Mouse (Mus musculus) heart, adult 18-20 months (tissue): Measurements from ENCODE around the gene Vldlr. TPM values are rescaled to one million over a fixed set of nuclear protein-coding genes. Genes with fewer than 3 reads are reported as not detected.
A peak's percentile ranks its signal among the peaks of the same experiment; 100 is the strongest.

Source experiments
- DNase-seq, 2 experiments: peaks; one replicate each; pipeline ENCODE4 v3.0.0; 2021 to 2022; ENCODE audit warnings: mixed read lengths in 1 of 2
- total RNA-seq, 2 experiments: library from RNA; stranded (reverse); gene quantifications; 2 replicates each; pipeline ENCODE4 v1.2.3; 2021

The Vldlr gene
- total RNA-seq, 2 experiments from 2014 or later, result 240 to 245 TPM

GRCm38 (mm10) chr19:27228254-27228653, 12.0 kb downstream of the Vldlr start:
- DNase-seq, result no peak

DNA sequence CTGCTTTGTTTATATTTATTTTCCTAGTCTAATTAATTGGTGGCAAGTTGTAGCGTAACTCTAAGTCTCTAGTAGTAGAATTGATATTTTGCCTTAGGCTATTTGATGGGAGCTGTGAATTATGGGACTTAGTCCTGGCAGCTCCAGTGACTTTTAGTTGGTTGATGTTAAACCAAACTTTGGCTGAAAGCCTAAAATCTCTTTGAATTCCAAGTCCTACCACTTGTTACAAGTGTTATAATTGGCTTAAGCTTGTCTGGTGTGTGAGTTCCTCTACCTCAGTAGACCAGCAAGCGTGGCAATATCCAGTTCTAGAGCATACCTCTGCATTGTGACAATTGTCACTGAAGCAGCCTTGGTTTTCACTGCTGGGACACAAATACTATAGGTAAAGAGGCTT, 17.1 kb downstream of the Vldlr start:
- no peak for DNase-seq

GRCm38 (mm10) chr19:27239913-27240312, 23.6 kb downstream of the Vldlr start:
- no peak for DNase-seq

DNA sequence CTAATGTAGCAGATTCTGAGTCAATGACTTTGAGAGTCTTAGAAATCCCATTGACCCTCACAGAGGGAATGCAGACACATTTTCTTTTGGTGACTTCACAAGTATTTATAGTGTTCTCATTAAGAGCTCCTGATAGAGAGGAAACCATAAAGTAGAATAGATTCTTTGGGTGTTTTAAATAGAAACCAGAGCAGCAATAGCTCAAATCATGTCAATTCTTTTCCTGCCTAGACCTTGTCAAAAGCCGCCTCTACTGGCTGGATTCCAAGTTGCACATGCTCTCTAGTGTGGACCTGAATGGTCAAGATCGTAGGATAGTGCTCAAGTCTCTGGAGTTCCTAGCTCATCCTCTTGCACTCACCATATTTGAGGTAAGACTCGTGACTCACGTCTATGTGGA, 27.2 kb downstream of the Vldlr start:
- DNase-seq, result no peak

- DNase-seq, result no peak
Observed at GRCm38 (mm10) chr19:27254756-27255155, 38.5 kb downstream of the Vldlr start.

DNA sequence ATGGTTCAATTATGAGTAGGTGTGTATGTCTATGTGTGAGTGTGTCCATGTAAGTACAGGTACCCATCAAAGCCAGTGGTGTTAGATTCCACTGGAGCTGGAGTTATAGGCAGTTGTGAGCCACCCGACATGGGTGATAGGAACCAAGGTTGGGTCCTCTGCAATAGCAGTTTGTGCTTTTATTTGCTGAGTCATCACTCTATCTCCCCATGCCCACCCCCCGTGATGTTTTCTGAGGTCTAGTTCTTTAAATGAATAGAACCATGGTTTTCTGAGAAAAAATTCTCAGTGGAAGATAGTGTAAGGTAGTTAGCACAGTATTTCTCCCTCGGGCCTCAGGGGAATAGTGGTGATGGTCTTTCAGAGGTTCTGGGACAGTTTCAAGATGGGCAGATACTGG, 39.4 kb downstream of the Vldlr start:
- DNase-seq, result no peak

DNA sequence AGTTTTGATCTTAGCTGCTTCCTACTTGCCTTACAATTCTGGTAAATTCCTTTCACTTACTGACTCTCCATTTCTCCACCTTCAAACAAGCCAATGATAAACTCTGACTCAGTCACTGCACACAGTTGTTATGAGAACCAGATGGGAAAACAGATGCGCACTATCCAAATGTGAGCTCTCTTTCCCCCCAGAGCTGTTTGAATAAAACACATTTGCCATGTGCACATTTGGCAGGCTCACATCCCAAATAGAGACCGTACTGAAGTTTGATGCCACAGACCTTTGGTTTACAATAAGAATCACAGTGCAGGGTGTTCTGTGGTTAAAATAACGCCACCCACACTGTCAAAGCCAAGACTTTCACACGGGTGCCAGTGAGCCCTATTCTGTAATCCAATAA, 43.8 kb downstream of the Vldlr start:
- DNase-seq, result peak in 1 of 2 experiments; percentile 18

GRCm38 (mm10) chr19:27260621-27261278, 44.5 kb downstream of the Vldlr start:
- no peak for DNase-seq

GRCm38 (mm10) chr19:27262141-27262540, 45.9 kb downstream of the Vldlr start:
- DNase-seq, result peak in 1 of 2 experiments; percentile 14

DNA sequence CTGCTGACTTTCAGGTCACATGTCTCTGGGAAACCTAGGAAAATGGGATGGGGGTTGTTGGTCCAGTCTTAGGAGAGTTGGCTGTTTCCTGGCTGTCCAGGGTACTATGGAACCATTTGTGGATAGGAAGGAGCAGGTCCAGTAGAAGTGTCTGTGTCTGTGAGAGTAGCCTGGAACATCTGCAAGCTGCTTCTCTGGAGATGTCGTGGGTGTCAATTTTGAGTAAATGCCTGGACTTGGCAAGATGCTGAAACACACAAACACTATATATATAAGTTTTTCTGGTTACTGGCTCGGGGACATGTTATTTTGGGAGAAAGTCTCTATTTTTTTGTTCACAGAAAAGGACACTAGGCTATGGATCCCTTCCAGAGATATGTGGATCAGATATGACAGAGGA, 57.1 kb downstream of the Vldlr start:
- no peak for DNase-seq

DNA sequence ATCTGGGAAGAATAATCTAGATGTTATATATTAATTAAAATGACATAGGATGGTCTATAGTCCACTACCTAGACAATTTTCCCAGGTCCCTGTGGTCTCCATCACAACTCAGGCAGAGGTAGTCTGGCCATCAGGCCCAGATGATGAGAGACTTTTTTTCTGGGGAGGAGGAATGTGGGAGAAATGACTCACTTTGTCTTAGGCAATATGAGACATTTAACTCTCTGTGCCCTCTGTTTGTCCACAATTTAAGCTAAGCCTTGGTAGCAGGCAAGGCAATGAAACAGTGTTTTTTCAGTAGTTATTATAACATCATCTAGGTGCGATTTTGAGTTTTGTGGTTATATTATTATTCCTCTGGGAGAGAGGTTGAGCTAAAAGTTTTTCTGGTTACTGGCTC, 58.1 kb downstream of the Vldlr start:
- DNase-seq, result no peak

DNA sequence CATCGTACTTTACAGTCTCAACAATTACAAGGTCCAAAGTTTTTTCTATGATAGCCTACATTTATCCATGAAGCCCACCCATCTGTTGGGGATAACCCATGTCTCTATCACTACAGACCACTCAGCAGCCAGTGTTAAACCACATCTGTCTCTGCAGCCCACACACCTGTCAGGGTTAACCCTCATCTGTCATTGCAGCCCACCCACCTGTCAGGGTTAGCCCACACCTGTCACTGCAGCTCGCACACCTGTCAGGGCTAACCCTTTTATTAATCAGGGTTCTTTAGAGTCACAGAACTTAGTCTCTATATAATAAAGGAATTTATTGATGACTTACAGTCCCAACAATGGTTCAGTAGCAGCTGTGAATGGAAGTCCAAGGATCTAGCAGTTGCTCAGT, 62.9 kb downstream of the Vldlr start:
- DNase-seq, result no peak

Other genes with a start within 250 kb of the Vldlr start
- 1 to 10 TPM; 3.6 to 6.0 TPM for gene Kcnv2, start 106.1 kb downstream of the Vldlr start, total RNA-seq
- gene Pum3, start 213.3 kb downstream of the Vldlr start, total RNA-seq, result 10 to 100 TPM; 32.0 to 34.1 TPM